Mouse (Mus musculus): ENCODE measurements around the gene Gse1.

GRCm38 (mm10) chr8:120607460-120607859 lies 379.2 kb downstream of the Gse1 start:
- TF ChIP-seq CTCF (IDR thresholded peaks at IDR 0.05) (no peak), EP300 (IDR thresholded peaks at IDR 0.05; ENCODE audit: insufficient read depth, low read depth, low read length) (no peak), POLR2A (IDR thresholded peaks at IDR 0.05; ENCODE audit: insufficient read depth, low read depth, low read length) (no peak)

All from heart, adult 2 months (tissue).